Mouse (Mus musculus): ENCODE results near the gene D930048N14Rik.

DNA sequence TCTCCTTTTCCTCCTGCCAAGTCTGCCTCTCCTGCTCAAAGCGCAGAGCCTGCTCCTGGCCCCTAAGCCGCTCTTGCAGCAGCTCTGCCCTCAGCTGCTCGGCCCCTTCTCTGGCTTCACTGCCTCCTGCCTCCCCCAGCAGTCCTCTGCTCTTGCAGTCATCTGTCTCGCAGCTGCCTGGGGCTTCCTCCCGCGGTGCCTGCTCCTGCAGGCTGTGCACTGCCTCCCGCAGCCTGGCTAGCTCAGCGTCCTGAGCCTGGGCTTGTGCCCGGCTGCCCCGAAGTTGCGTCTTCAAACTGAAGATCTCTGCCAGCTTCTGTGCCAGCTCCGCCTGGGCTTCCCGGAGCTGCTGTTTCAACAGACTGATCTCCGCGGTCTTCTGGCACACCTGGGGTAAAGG is 7.0 kb upstream of the D930048N14Rik start:
- TF ChIP-seq CHD1 (IDR thresholded peaks at IDR 0.05; ENCODE audit: low read depth, low read length) (no peak; the same call in 1 of the 2 replicates), POLR2A (IDR thresholded peaks at IDR 0.05; ENCODE audit: low read depth, low read length) (no peak), CTCF (conservative IDR thresholded peaks at IDR 0.05 in 1 of 2, IDR thresholded peaks at IDR 0.05 in 1 of 2; ENCODE audit: low read depth in 2 of 2, low read length in 2 of 2) (no peak), POLR2AphosphoS2 (IDR thresholded peaks at IDR 0.05; ENCODE audit: low read depth, low read length) (no peak), ZKSCAN1 (IDR thresholded peaks at IDR 0.05; ENCODE audit: borderline replicate concordance, low read depth, low read length) (no peak), UBTF (IDR thresholded peaks at IDR 0.05; ENCODE audit: low read depth, low read length) (no peak), ZMIZ1 (IDR thresholded peaks at IDR 0.05; ENCODE audit: low read depth, low read length) (no peak), EP300 (IDR thresholded peaks at IDR 0.05; ENCODE audit: low read length) (no peak)
